Mouse (Mus musculus) midbrain, embryonic 13.5 days (tissue): ENCODE measurements at regions not wholly inside any gene's neighbourhood (a gene's known extent, or its start where the extent isn't known, plus 50 kb on each side); places are given as distances from the start of the nearest gene placed in this dataset.

Experiments used
- ATAC-seq: fragments of 200-750 bp; cut with Nextera tagmentation; 2 replicates; pipeline ENCODE4 v1.8.0; 2017; ENCODE audit warnings: mild to moderate bottlenecking, moderate TSS enrichment, moderate library complexity
- H3K27ac ChIP-seq: fragments of 300-500 bp; sonication (generic); 2 replicates; pipeline ENCODE4 v1.5.1; 2015; ENCODE audit warnings: inconsistent platforms, mild to moderate bottlenecking, moderate library complexity
- H3K27me3 ChIP-seq: fragments of 300-500 bp; sonication (generic); 2 replicates; pipeline ENCODE4 v1.6.1; 2015; ENCODE audit warnings: mild to moderate bottlenecking, inconsistent platforms
- H3K36me3 ChIP-seq: fragments of 300-500 bp; sonication (generic); 2 replicates; pipeline ENCODE4 v1.6.1; 2015; ENCODE audit warnings: mild to moderate bottlenecking, inconsistent platforms
- H3K4me1 ChIP-seq: fragments of 300-500 bp; sonication (generic); replicated peaks from 2 replicates; pipeline ENCODE4 v1.6.1; 2015; ENCODE audit warnings: inconsistent platforms
- H3K4me2 ChIP-seq: fragments of 300-500 bp; sonication (generic); replicated peaks from 2 replicates; pipeline ENCODE4 v1.6.1; 2015; ENCODE audit warnings: moderate library complexity, mild to moderate bottlenecking, inconsistent platforms
- H3K4me3 ChIP-seq: fragments of 300-500 bp; sonication (generic); replicated peaks from 2 replicates; pipeline ENCODE4 v1.5.1; 2015; ENCODE audit warnings: mild to moderate bottlenecking, inconsistent platforms
- H3K9ac ChIP-seq: fragments of 300-500 bp; sonication (generic); replicated peaks from 2 replicates; pipeline ENCODE4 v1.6.1; 2015; ENCODE audit warnings: mild to moderate bottlenecking, inconsistent platforms
- H3K9me3 ChIP-seq: fragments of 300-500 bp; sonication (generic); 2 replicates; pipeline ENCODE4 v1.6.1; 2016; ENCODE audit warnings: mild to moderate bottlenecking, inconsistent platforms
- WGBS: fragments of 180-500 bp; shearing (Covaris S2); methylation state at CpG from one replicate; pipeline ENCODE4 v1.1.7; 2015; 5-methylcytosine and 5-hydroxymethylcytosine counted together

- H3K9ac ChIP-seq = no peak overlapping the region
- no peaks in the 10 kb centered on the region for H3K9me3 ChIP-seq
- H3K27me3 ChIP-seq = no peaks in the 10 kb centered on the region
- no peak overlapping the region for H3K4me3 ChIP-seq
- WGBS = 91% methylated on average over 7 of the region's 7 CpGs
- H3K27ac ChIP-seq = no peak overlapping the region
- no peaks in the 10 kb centered on the region for H3K36me3 ChIP-seq
- no peaks in the 10 kb centered on the region for H3K4me1 ChIP-seq
- no peak overlapping the region for H3K4me2 ChIP-seq
- no peak for ATAC-seq
Observed at GRCm38 (mm10) chr16:24151178-24151725, 162.6 kb upstream of the Bcl6 start.

- H3K9ac ChIP-seq = no peak overlapping the region
- no peaks in the 10 kb centered on the region for H3K27me3 ChIP-seq
- H3K4me2 ChIP-seq = no peak overlapping the region
- H3K4me1 ChIP-seq = no peaks in the 10 kb centered on the region
- 90% methylated on average over 2 of the region's 2 CpGs for WGBS
- H3K4me3 ChIP-seq = no peak overlapping the region
- no peaks in the 10 kb centered on the region for H3K36me3 ChIP-seq
- no peak overlapping the region for H3K27ac ChIP-seq
- no peaks in the 10 kb centered on the region for H3K9me3 ChIP-seq
- no peak for ATAC-seq
Observed at GRCm38 (mm10) chr16:24150512-24150911, 161.9 kb upstream of the Bcl6 start.

DNA sequence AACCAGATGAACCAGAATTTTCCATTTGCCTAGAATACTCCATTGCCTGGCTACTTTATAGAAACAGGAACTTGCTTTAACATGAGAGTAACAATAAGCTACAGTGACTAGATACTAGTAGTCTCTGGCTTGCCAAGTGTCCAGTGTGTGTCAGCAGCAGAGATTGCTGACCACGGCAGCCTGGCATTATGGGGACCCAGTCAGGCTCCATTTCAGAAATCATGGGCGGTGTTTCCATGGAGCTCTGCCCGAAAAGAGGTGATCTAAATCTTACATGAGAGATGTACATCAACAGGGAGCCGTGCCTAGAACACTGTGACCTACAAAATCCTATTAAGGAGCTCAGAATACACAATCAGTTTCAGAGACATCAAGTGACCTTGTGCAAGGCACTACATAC lies 160.8 kb upstream of the Bcl6 start:
- Histone ChIP-seq H3K27me3 (no peaks in the 10 kb centered on the region), H3K4me3 (no peak overlapping the region), H3K9ac (no peak overlapping the region), H3K4me1 (no peaks in the 10 kb centered on the region), H3K4me2 (no peak overlapping the region), H3K36me3 (no peaks in the 10 kb centered on the region), H3K9me3 (no peaks in the 10 kb centered on the region), H3K27ac (no peak overlapping the region)
- 57% methylated on average over 4 of the region's 4 CpGs for WGBS
- ATAC-seq = no peak

DNA sequence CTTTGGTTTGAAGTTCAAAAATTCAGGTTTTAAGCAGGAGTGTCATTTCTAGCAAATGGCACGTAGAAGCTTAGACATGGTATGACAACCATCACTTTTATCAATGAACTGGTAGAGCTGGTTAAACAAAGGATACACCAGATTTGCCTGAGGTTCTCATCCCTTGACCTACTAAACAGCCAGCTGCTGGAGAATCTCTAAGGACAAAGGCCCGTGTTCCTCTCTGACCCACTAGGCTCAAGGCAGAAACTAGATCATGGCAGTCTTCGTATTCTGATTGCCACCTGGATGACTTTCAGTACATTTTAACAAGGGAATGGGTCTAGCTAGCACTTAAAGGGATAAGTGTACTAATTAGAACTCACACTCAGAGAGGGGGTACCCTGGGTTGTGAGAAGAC lies 155.2 kb upstream of the Bcl6 start:
- WGBS = 75% methylated on average over 3 of the region's 3 CpGs
- no peak overlapping the region for H3K4me3 ChIP-seq
- ATAC-seq = no peak
- H3K27ac ChIP-seq = no peak overlapping the region
- H3K9me3 ChIP-seq = no peaks in the 10 kb centered on the region
- H3K9ac ChIP-seq = no peak overlapping the region
- no peaks in the 10 kb centered on the region for H3K36me3 ChIP-seq
- H3K27me3 ChIP-seq = no peaks in the 10 kb centered on the region
- H3K4me1 ChIP-seq = no peaks in the 10 kb centered on the region
- no peak overlapping the region for H3K4me2 ChIP-seq

- Histone ChIP-seq H3K27me3 (no peaks in the 10 kb centered on the region), H3K4me2 (no peak overlapping the region), H3K9me3 (no peaks in the 10 kb centered on the region), H3K9ac (no peak overlapping the region), H3K36me3 (no peaks in the 10 kb centered on the region), H3K27ac (no peak overlapping the region), H3K4me1 (no peaks in the 10 kb centered on the region), H3K4me3 (no peak overlapping the region)
- ATAC-seq = no peak
- WGBS = 80% methylated on average over 5 of the region's 5 CpGs
Observed at GRCm38 (mm10) chr16:24142915-24143541, 154.4 kb upstream of the Bcl6 start.

DNA sequence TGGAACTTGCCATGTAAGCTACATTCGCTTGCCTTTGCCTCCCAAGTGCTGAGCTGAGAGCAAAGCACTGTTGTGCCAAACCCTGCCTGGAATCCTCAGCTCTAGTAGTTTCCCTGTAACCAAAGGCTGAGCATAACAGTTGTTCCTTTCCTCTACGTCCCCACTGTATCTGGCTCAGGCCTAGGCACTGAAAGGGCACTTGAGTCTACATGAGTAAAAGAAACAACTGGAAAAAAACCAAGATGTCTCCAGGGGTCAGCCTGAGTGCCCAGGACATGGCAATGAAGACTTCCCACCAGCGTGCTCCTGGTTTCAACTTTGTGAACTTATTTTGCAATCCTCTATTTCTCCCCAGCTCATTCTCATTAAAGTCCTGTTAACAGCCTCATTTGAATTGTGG lies 150.5 kb upstream of the Bcl6 start:
- Histone ChIP-seq H3K27ac (no peak overlapping the region), H3K9me3 (no peaks in the 10 kb centered on the region), H3K27me3 (no peaks in the 10 kb centered on the region), H3K9ac (no peak overlapping the region), H3K36me3 (no peaks in the 10 kb centered on the region), H3K4me3 (no peak overlapping the region), H3K4me2 (no peak overlapping the region), H3K4me1 (no peaks in the 10 kb centered on the region)
- ATAC-seq = no peak
- WGBS = 94% methylated on average over 3 of the region's 3 CpGs

- WGBS = 73% methylated on average over 7 of the region's 7 CpGs
- Histone ChIP-seq H3K4me3 (no peak overlapping the region), H3K9ac (no peak overlapping the region), H3K27ac (no peak overlapping the region), H3K4me1 (no peaks in the 10 kb centered on the region), H3K4me2 (no peak overlapping the region), H3K36me3 (no peaks in the 10 kb centered on the region), H3K9me3 (no peaks in the 10 kb centered on the region), H3K27me3 (no peaks in the 10 kb centered on the region)
- ATAC-seq = no peak
Observed at GRCm38 (mm10) chr16:24137266-24138033, 148.8 kb upstream of the Bcl6 start.

DNA sequence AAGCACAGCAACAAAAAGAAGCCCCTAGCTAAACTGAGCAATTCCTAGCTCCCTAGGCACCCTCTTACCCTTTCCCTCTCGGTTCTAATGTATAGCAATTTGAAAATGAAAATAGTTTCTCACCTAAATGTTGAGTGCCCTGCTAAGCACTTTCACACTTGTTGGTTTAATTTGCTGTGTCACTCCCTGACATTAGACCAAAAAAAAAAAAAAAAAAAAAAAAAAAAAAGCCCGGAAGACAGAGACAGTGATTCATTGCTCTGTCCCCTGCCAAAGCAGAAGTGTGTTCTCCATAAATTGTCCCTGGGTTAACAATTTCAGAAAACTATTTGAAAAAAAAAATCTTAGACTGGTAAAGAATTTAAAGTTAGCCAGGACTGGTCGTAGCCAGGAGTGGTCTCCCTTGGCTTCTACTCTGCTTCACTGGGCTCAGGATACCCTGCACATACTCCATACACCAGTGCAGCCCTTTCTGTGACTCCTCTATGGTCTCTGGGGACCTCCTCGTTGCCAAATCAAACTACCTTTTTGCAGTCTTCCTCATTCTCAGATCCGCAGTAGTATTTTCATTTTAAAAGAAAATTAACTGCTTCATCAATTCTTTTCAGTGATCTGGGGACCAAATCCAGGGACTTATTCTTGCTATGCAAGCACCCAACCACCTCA lies 148.0 kb upstream of the Bcl6 start:
- no peak overlapping the region for H3K27ac ChIP-seq
- no peak for ATAC-seq
- no peak overlapping the region for H3K4me2 ChIP-seq
- no peaks in the 10 kb centered on the region for H3K4me1 ChIP-seq
- no peak overlapping the region for H3K4me3 ChIP-seq
- no peaks in the 10 kb centered on the region for H3K9me3 ChIP-seq
- H3K9ac ChIP-seq = no peak overlapping the region
- no peaks in the 10 kb centered on the region for H3K27me3 ChIP-seq
- WGBS = 67% methylated on average over 5 of the region's 5 CpGs
- no peaks in the 10 kb centered on the region for H3K36me3 ChIP-seq

DNA sequence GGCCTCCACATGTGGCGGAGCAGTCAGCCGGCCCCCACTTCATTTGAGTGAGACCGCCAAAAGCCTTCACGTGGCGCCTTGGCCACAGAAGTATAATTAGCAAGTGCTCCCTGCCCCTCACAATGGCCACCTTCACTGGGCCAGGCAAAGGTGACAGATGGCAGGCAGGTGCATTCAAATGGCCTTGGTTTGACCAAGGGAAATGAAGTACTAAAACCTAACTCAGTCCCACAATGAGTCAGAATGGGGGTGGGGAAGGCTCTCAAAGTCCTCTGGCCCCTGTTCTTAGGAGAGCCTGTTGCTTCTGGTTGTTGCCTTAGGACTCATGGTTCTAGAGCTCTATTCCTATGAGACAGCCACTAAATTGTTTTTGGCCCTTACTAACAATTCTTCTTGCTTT lies 147.2 kb upstream of the Bcl6 start:
- Histone ChIP-seq H3K4me3 (no peak overlapping the region), H3K36me3 (no peaks in the 10 kb centered on the region), H3K4me2 (no peak overlapping the region), H3K9me3 (no peaks in the 10 kb centered on the region), H3K27me3 (no peaks in the 10 kb centered on the region), H3K9ac (no peak overlapping the region), H3K4me1 (no peaks in the 10 kb centered on the region), H3K27ac (no peak overlapping the region)
- no peak for ATAC-seq
- WGBS = 97% methylated on average over 5 of the region's 5 CpGs

DNA sequence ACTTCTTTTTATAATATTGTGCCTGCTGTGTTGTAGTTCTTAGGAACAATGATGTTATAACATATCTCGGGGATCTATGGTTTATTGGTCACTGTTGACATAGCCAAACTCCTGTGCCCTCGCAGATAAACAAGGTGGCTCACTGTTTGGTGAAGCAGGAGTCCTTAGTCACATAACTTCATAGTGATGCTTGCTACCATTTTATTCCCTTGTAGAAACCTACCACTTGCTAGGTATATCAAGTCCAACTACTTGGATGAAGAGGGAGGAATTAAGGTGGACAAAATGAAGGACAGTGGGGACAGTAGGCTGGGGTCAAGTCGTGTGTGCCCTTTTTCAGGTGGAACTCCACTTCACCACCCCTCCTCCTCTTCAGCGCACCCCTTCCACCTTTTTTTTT lies 146.7 kb upstream of the Bcl6 start:
- H3K27ac ChIP-seq = no peak overlapping the region
- H3K36me3 ChIP-seq = no peaks in the 10 kb centered on the region
- no peak overlapping the region for H3K4me3 ChIP-seq
- no peak for ATAC-seq
- H3K9ac ChIP-seq = no peak overlapping the region
- H3K4me2 ChIP-seq = no peak overlapping the region
- 95% methylated on average over 4 of the region's 4 CpGs for WGBS
- H3K4me1 ChIP-seq = no peaks in the 10 kb centered on the region
- H3K9me3 ChIP-seq = no peaks in the 10 kb centered on the region
- H3K27me3 ChIP-seq = no peaks in the 10 kb centered on the region

DNA sequence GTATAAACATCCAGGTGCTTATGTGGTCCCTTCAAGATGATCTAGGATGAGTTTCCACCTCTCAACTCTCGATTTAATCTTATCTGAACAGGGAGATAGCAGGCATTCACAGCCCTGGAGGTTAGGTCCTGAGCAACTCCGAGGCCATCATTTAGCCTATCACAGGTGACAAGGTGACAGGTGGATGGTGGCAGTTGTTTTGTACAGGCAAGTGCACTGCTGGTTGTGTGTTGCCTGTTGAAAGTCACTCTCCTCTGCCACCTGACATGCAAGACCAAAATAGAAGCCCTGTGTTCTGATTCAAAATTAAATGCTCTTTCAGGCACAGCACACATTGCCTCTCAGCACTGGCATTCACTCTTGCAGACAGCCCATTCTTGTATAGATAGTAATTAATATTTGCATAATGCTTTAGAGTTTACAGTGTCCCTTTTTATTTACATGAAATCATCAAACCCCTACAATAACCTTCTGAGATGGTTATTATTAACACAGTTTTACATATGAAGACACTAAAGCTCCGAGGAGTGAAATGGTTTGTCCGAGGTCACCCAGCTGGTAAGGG lies 145.9 kb upstream of the Bcl6 start:
- Histone ChIP-seq H3K27me3 (no peaks in the 10 kb centered on the region), H3K4me2 (no peak overlapping the region), H3K9ac (no peak overlapping the region), H3K36me3 (no peaks in the 10 kb centered on the region), H3K27ac (no peak overlapping the region), H3K9me3 (no peaks in the 10 kb centered on the region), H3K4me1 (no peaks in the 10 kb centered on the region), H3K4me3 (no peak overlapping the region)
- no peak for ATAC-seq
- WGBS = 82% methylated on average over 4 of the region's 4 CpGs

DNA sequence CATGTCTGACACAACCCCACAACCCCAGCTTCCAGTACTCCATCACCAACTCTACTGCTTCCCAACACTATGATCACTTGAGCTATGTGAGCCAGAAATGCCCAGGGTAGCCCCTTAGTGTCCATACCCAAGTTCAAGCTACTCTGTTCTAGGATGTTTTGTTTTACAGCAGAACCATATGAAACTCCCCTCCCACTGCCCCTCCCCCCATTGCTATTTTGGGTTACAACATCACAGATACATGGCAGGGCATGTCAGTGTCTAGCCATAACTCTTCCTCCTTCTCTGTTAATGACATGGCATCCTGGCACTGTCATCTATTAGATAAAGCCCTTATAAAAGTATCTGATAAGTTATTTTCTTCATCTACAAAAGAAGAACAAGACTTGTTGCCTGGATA lies 142.0 kb upstream of the Bcl6 start:
- Histone ChIP-seq H3K4me2 (no peak overlapping the region), H3K4me3 (no peak overlapping the region), H3K9me3 (no peaks in the 10 kb centered on the region), H3K27me3 (no peaks in the 10 kb centered on the region), H3K4me1 (no peaks in the 10 kb centered on the region), H3K27ac (no peak overlapping the region), H3K36me3 (no peaks in the 10 kb centered on the region), H3K9ac (no peak overlapping the region)
- ATAC-seq = no peak
